Mouse (Mus musculus): ENCODE results near the gene Fbxl2. TPM values are rescaled to one million over a fixed set of nuclear protein-coding genes. Genes with fewer than 3 reads are reported as not detected.

Gene Fbxl2
- polyA plus RNA-seq, 1 experiment from 2014 or later = 1.6 TPM

DNA sequence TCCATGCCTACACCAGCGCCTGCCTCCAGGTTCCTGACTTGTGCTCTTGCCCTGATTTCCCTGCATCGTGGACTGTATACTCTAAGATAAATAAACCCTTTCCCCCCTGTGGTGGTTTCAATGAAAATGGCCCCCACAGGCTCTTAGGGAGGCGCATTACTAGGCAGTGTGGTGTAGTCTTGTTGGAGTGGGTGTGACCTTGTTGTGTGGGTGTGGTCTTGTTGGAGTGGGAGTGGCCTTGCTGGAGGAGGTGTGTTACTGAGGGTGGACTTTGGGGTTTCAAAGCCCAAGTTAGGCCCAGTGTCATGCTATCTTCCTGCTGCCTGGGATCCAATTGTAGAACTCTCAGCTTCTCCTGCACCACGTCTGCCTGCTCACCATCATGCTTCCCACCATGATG, 6.0 kb upstream of the Fbxl2 start:
- ATAC-seq (ENCODE audit: insufficient number of reproducible peaks, low FRiP score) = no peak

DNA sequence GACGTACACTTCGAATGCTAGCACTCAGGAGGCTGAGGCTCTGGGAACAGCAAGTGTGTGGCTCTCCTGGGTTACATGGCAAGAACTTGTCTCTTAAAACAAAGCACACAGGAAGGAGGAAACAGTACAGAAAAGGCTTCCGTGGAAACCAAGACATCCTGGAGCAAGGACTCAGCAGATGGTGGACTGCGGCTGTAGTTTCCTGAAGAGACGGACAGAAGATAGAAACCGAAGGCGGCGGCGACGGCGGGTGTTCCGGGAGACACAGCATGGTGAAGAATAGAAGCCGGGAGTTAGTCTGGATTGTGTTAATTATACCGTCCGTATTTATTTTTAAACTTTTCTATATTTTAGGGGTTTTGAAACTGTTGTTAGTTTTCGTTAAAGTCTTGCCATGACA, 4.8 kb upstream of the Fbxl2 start:
- Histone ChIP-seq H3K9ac (no peak overlapping the region), H3K4me3 (no peak overlapping the region), H3K4me2 (no peak overlapping the region), H3K9me3 (replicated peaks) (peaks cover 12% of the 10 kb centered on the region), H3K27ac (ENCODE audit: poor library complexity, severe bottlenecking) (no peak overlapping the region), H3K27me3 (replicated peaks) (peaks cover 7% of the 10 kb centered on the region), H3K4me1 (replicated peaks) (no peaks in the 10 kb centered on the region), H3K36me3 (no peaks in the 10 kb centered on the region)
- 82% methylated on average over 16 of the region's 16 CpGs for WGBS
- no peak for ATAC-seq (ENCODE audit: insufficient number of reproducible peaks, low FRiP score)

More for the DNA sequence above, 6.0 kb upstream of the Fbxl2 start:
- 70% methylated on average over 4 of the region's 4 CpGs for WGBS
- no peak overlapping the region for H3K27ac ChIP-seq (ENCODE audit: poor library complexity, severe bottlenecking)
- H3K4me3 ChIP-seq = no peak overlapping the region
- peaks cover 12% of the 10 kb centered on the region for H3K9me3 ChIP-seq (replicated peaks)
- H3K9ac ChIP-seq = no peak overlapping the region
- H3K27me3 ChIP-seq (replicated peaks) = peaks cover 20% of the 10 kb centered on the region
- no peak overlapping the region for H3K4me2 ChIP-seq
- 0 out of 2 replicates have a peak, but pooled peaks cover 2% of the 10 kb centered on the region for H3K4me1 ChIP-seq (replicated peaks)
- no peaks in the 10 kb centered on the region for H3K36me3 ChIP-seq

GRCm38 (mm10) chr9:114050106-114050505, 4.1 kb upstream of the Fbxl2 start:
- Histone ChIP-seq H3K4me2 (no peak overlapping the region), H3K27me3 (replicated peaks) (peaks cover 2% of the 10 kb centered on the region; the same call in 1 of the 2 replicates), H3K4me1 (replicated peaks) (no peaks in the 10 kb centered on the region), H3K9ac (no peak overlapping the region), H3K9me3 (replicated peaks) (peaks cover 12% of the 10 kb centered on the region), H3K27ac (ENCODE audit: poor library complexity, severe bottlenecking) (no peak overlapping the region), H3K4me3 (no peak overlapping the region), H3K36me3 (no peaks in the 10 kb centered on the region)
- 77% methylated on average over 7 of the region's 7 CpGs for WGBS
- ATAC-seq (ENCODE audit: insufficient number of reproducible peaks, low FRiP score) = no peak

GRCm38 (mm10) chr9:114046676-114047075, 685 bp upstream of the Fbxl2 start:
- ATAC-seq (ENCODE audit: insufficient number of reproducible peaks, low FRiP score) = no peak
- 82% methylated on average over 7 of the region's 7 CpGs for WGBS
- no peak overlapping the region for H3K27ac ChIP-seq (ENCODE audit: poor library complexity, severe bottlenecking)
- peaks cover 12% of the 10 kb centered on the region for H3K9me3 ChIP-seq (replicated peaks)
- H3K4me3 ChIP-seq = no peak overlapping the region
- no peaks in the 10 kb centered on the region for H3K27me3 ChIP-seq (replicated peaks)
- H3K4me2 ChIP-seq = no peak overlapping the region
- H3K4me1 ChIP-seq (replicated peaks) = no peaks in the 10 kb centered on the region
- H3K9ac ChIP-seq = no peak overlapping the region
- no peaks in the 10 kb centered on the region for H3K36me3 ChIP-seq

- Histone ChIP-seq H3K4me1 (replicated peaks) (no peaks in the 10 kb centered on the region), H3K9ac (no peak overlapping the region), H3K27me3 (replicated peaks) (no peaks in the 10 kb centered on the region), H3K4me3 (no peak overlapping the region), H3K9me3 (replicated peaks) (peaks cover 6% of the 10 kb centered on the region), H3K27ac (ENCODE audit: poor library complexity, severe bottlenecking) (no peak overlapping the region), H3K36me3 (no peaks in the 10 kb centered on the region), H3K4me2 (no peak overlapping the region)
- whole genome bisulfite sequencing = 47% methylated on average over 3 of the region's 3 CpGs
- no peak for ATAC-seq (ENCODE audit: insufficient number of reproducible peaks, low FRiP score)
Observed at GRCm38 (mm10) chr9:114044446-114044845, 1.5 kb downstream of the Fbxl2 start.

DNA sequence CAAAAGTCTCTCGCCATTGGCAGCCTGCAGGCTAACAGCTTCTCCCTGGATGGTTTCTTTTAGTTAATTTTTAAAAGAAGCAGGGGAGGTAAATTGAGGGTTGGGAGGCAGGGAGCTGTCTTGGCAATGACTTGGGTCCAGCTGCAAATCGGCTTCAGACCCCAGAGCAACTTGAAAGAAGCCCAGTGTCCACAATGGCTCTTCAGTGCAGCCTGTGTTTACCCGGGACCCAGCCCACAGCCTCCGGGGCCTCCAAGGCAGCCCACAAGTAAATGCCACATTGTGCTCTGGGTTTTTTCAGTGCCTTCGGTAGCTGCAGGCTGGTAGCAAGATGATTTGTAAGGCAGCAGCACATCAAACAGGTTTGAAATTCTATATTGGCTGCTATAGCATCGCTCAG, 3.5 kb downstream of the Fbxl2 start:
- ATAC-seq (ENCODE audit: insufficient number of reproducible peaks, low FRiP score) = no peak
- no peak overlapping the region for H3K4me2 ChIP-seq

GRCm38 (mm10) chr9:114040945-114041344, 5.0 kb downstream of the Fbxl2 start:
- Histone ChIP-seq H3K4me2 (no peak overlapping the region), H3K36me3 (no peaks in the 10 kb centered on the region), H3K27ac (ENCODE audit: poor library complexity, severe bottlenecking) (no peak overlapping the region), H3K27me3 (replicated peaks) (no peaks in the 10 kb centered on the region), H3K9ac (no peak overlapping the region), H3K9me3 (replicated peaks) (no peaks in the 10 kb centered on the region), H3K4me3 (no peak overlapping the region), H3K4me1 (replicated peaks) (no peaks in the 10 kb centered on the region)
- 54% methylated on average over 4 of the region's 4 CpGs for WGBS
- ATAC-seq (ENCODE audit: insufficient number of reproducible peaks, low FRiP score) = no peak

More for the DNA sequence above, 3.5 kb downstream of the Fbxl2 start:
- 58% methylated on average over 6 of the region's 6 CpGs for WGBS
- no peak overlapping the region for H3K9ac ChIP-seq
- H3K27ac ChIP-seq (ENCODE audit: poor library complexity, severe bottlenecking) = no peak overlapping the region
- H3K9me3 ChIP-seq (replicated peaks) = no peaks in the 10 kb centered on the region
- no peaks in the 10 kb centered on the region for H3K4me1 ChIP-seq (replicated peaks)
- no peaks in the 10 kb centered on the region for H3K36me3 ChIP-seq
- H3K4me3 ChIP-seq = no peak overlapping the region
- H3K27me3 ChIP-seq (replicated peaks) = no peaks in the 10 kb centered on the region

- H3K9me3 ChIP-seq (replicated peaks) = no peaks in the 10 kb centered on the region
- 0 out of 2 replicates have a peak, but pooled peaks cover 3% of the 10 kb centered on the region for H3K27me3 ChIP-seq (replicated peaks)
- WGBS = 0% methylated on average over 49 of the region's 52 CpGs
- H3K4me2 ChIP-seq = peak overlapping the region; percentile 87
- peak; percentile 91 for ATAC-seq (ENCODE audit: insufficient number of reproducible peaks, low FRiP score)
- H3K36me3 ChIP-seq = no peaks in the 10 kb centered on the region
- H3K4me1 ChIP-seq (replicated peaks) = peaks cover 9% of the 10 kb centered on the region; the same call in 1 of the 2 replicates
- H3K4me3 ChIP-seq = peak overlapping the region; percentile 66
- H3K27ac ChIP-seq (ENCODE audit: poor library complexity, severe bottlenecking) = no peak overlapping the region
- H3K9ac ChIP-seq = peak overlapping the region; percentile 53
Observed at GRCm38 (mm10) chr9:114026261-114026934, 19.6 kb downstream of the Fbxl2 start.

DNA sequence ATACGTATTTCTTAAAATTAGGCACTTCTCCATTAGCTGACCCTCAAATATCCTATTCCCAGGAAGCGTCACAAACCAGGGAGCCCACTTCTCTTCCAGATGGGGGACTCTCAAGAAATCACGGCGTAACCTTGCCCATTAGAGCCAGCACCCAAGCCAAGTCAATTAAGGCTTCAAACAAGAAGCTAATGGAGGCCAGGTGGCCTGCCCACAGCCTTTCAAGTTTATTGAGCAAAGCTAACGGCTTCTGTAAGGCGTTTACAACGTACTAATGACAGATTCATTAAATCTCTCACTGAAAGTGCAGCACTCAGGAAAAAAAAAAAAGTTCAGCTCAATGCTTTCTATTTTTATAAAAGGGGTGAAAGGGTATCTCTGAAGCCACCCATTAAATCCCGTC, 20.1 kb downstream of the Fbxl2 start:
- Histone ChIP-seq H3K27me3 (replicated peaks) (0 out of 2 replicates have a peak, but pooled peaks cover 3% of the 10 kb centered on the region), H3K4me1 (replicated peaks) (peaks cover 9% of the 10 kb centered on the region; the same call in 1 of the 2 replicates), H3K27ac (ENCODE audit: poor library complexity, severe bottlenecking) (no peak overlapping the region), H3K4me3 (peak overlapping the region; percentile 66), H3K9ac (peak overlapping the region; percentile 53), H3K4me2 (peak overlapping the region; percentile 87), H3K36me3 (no peaks in the 10 kb centered on the region), H3K9me3 (replicated peaks) (no peaks in the 10 kb centered on the region)
- WGBS = 21% methylated on average over 8 of the region's 8 CpGs
- no peak for ATAC-seq (ENCODE audit: insufficient number of reproducible peaks, low FRiP score)

DNA sequence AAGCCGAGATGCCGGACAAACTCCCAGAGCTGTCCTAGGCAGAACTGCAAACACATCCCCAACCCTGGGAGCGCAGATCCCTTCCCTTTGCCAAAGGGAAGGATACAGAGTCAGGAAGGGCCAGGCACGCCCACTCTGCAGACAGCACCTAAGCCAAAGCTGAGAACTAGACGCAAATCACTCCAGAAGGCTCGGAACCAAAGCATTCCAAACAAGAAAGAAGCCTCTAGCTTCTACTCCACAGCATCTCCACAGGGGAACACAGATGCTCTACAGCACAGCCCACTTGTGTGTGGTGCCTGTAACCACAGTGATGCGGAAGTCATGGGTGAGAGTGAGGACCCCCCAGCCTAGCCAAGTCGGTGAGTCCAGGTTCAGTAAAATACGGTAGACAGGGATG, 20.8 kb downstream of the Fbxl2 start:
- H3K27ac ChIP-seq (ENCODE audit: poor library complexity, severe bottlenecking) = no peak overlapping the region
- H3K4me3 ChIP-seq = no peak overlapping the region
- no peaks in the 10 kb centered on the region for H3K36me3 ChIP-seq
- H3K9ac ChIP-seq = no peak overlapping the region
- no peaks in the 10 kb centered on the region for H3K9me3 ChIP-seq (replicated peaks)
- H3K27me3 ChIP-seq (replicated peaks) = 0 out of 2 replicates have a peak, but pooled peaks cover 3% of the 10 kb centered on the region
- no peak for ATAC-seq (ENCODE audit: insufficient number of reproducible peaks, low FRiP score)
- peaks cover 9% of the 10 kb centered on the region; the same call in 1 of the 2 replicates for H3K4me1 ChIP-seq (replicated peaks)
- H3K4me2 ChIP-seq = no peak overlapping the region
- WGBS = 56% methylated on average over 9 of the region's 9 CpGs

DNA sequence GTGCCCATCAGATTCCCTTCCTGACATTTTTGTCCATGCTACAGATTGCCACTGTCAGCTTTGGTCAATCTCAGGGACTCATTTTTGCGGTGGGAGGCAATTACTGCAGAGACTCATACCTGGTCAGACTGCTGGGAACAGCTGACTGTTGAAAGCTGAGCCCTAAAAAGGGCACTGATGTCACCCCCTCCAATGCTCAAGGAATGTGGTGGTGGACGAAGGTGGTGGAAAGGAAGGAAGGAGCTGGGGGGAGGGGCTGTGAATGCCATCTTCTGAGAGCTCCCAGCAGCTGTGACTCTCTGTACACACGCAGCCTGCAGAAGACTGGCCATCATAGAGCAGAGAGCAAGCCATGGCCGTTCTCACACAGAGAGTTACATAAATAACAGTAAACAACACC, 23.9 kb downstream of the Fbxl2 start:
- H3K4me1 ChIP-seq (replicated peaks) = peaks cover 9% of the 10 kb centered on the region; the same call in 1 of the 2 replicates
- H3K9me3 ChIP-seq (replicated peaks) = no peaks in the 10 kb centered on the region
- 0 out of 2 replicates have a peak, but pooled peaks cover 3% of the 10 kb centered on the region for H3K27me3 ChIP-seq (replicated peaks)
- 30% methylated on average over 4 of the region's 4 CpGs for WGBS
- no peak overlapping the region for H3K27ac ChIP-seq (ENCODE audit: poor library complexity, severe bottlenecking)
- no peak for ATAC-seq (ENCODE audit: insufficient number of reproducible peaks, low FRiP score)
- H3K36me3 ChIP-seq = no peaks in the 10 kb centered on the region
- H3K9ac ChIP-seq = no peak overlapping the region
- H3K4me3 ChIP-seq = no peak overlapping the region
- no peak overlapping the region for H3K4me2 ChIP-seq

Data from heart, embryonic 12.5 days (tissue).